Mouse (Mus musculus) embryo, embryonic 11 days (tissue): Measurements from ENCODE around the gene Me3.
A peak's percentile ranks its signal among the peaks of the same experiment; 100 is the strongest.

Experiments
- DNase-seq: peaks from one replicate; pipeline ENCODE4 v3.0.0-alpha.2; 2015

Gene Me3

GRCm38 (mm10) chr7:89836676-89837075 lies 204.5 kb downstream of the Me3 start:
- no peak for DNase-seq

DNA sequence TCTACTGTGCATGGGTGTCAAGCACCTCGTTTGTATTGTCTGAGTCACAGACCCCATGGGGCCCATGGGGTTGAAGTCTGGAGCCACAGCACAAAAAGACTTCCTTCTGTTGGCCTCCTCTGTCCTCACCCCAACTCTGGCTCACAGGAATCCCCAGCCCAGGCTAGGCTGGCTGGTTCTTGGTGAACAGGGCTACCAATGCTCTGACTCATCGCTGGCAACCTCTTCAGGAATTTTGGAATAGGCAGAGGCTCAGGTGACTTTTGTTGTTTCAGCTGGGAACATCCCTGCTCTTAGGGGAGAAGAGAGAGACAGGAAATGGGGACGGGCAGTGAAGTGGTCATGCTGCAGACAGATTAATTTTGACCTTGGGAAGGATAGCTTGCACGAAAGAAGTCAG lies 205.6 kb downstream of the Me3 start:
- DNase-seq, result no peak

GRCm38 (mm10) chr7:89839721-89840120 lies 207.5 kb downstream of the Me3 start:
- DNase-seq, result no peak

DNA sequence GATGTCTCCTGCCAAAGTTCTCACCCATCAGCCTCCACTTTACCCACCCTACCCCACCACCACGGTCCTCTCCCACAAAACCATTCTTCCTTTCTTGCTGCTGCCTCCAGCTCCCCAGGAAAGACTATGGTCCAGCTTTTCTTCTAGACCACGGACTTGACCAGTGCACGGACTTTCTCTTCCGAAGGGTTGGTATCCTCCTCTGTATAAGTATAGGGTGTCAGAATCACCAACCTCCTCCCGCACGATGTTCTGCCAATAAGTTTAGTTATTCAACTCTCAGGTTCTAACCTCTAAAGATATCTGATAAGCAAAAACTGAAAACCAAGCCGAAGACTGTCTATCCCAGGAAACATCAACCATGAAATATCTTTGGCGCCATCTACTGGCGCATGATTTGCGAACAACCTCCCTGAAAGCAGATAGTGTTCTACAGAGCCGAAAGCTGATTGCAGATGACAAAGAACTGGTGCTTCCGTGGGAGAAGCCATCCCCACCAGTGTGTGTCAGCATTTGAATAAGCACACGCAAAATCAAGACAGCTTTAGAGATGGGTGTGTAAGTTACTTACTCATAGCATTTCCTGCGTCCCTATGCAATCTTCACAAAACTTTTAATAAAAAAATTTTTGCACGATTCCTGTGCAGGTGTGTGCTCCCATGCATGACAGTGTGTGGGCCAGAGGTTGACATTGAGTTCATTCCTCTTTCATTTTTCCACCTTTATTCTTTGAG lies 209.6 kb downstream of the Me3 start:
- DNase-seq, result peak; percentile 94

DNA sequence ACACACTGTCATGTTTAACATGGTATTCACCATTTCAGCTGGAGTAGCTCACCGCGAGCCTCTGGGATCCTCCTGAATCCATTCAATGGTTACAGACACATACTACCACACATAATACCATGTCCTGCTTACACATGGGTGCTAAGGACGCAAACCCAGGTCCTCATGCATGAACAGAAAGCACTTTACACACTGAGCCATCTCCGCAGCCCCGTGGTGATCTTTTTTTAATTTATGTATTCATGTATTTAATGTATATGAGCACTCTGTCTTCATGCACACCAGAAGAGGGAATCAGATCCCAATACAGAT lies 210.2 kb downstream of the Me3 start:
- no peak for DNase-seq

DNA sequence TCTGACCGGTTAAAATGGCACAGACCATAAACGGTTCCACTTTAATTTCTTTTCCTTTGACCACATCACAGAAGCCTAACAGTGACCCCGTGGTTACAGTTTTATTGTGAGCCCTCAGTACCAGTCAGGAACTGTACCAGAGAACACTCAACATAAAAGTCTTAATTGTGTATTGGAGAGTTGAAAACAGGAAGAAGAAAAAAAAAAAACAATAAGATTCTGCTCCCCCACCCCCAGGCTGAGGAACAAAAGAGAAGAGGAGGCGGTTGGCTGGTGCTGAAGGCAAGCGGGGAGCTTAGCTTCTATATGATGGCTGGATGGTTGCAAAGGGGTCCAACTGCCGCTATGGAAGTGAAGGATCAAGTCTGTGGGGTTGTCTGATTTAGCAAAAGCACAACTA lies 210.9 kb downstream of the Me3 start:
- no peak for DNase-seq

DNA sequence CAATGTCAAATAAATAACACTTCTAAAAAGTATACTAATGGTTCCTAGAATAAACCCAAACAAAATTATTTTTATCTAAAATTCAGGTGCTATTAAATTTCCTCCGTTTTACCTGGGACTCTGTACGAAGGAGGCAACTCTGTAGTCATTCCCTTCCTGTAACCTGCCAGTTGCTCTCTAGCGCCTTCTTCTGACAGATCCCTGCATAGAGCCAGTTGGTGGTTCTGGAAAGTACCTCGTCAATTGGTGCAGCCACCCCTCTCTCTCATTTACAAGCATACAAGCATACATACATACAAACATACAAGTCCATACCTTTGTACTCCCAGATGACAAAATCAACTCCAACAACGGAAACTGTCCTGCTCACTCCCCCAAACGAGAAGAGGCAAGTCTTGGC lies 211.3 kb downstream of the Me3 start:
- DNase-seq, result peak; percentile 44

GRCm38 (mm10) chr7:89845669-89846068 lies 213.5 kb downstream of the Me3 start:
- DNase-seq, result no peak

- DNase-seq, result no peak
Measured at GRCm38 (mm10) chr7:89850510-89850909, 218.3 kb downstream of the Me3 start.

- DNase-seq, result no peak
Measured at GRCm38 (mm10) chr7:89852158-89853095, 220.2 kb downstream of the Me3 start.

DNA sequence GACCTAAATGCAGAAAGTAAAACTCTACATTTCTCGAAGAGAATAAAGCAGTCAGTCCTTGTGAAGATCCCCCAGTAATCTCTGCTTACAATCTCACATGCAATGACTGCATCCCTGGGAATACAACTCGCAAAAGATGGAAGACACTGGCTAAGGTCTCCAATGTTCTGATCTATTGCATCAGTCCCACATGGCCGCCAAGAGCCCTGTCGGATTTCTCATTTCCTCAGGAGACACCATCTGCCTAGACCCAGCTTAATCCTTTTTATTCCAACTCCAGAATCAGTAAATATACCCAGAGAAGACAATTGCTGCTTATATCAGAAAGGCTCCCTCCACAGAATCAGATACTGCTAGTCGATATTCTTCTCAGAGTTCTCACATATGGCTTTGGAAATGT lies 220.9 kb downstream of the Me3 start:
- DNase-seq, result no peak

DNA sequence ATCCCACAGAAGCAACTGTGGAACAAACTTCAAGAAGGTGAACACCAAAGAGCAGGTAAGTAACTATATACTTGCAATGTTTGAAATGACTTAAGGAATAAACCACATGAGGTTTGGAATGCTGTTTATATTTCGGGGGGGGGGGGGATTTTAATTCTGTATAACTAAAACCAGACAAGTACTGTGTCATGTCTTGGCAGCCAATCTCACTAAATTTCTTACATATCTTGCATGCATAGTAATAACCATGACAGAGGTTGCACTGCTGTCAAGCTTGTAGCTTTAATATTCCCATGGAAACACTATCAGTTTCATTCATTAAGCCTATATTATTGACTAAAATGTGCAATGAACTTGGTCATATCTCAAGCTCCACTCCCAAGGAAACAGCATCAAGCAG lies 223.0 kb downstream of the Me3 start:
- no peak for DNase-seq

DNA sequence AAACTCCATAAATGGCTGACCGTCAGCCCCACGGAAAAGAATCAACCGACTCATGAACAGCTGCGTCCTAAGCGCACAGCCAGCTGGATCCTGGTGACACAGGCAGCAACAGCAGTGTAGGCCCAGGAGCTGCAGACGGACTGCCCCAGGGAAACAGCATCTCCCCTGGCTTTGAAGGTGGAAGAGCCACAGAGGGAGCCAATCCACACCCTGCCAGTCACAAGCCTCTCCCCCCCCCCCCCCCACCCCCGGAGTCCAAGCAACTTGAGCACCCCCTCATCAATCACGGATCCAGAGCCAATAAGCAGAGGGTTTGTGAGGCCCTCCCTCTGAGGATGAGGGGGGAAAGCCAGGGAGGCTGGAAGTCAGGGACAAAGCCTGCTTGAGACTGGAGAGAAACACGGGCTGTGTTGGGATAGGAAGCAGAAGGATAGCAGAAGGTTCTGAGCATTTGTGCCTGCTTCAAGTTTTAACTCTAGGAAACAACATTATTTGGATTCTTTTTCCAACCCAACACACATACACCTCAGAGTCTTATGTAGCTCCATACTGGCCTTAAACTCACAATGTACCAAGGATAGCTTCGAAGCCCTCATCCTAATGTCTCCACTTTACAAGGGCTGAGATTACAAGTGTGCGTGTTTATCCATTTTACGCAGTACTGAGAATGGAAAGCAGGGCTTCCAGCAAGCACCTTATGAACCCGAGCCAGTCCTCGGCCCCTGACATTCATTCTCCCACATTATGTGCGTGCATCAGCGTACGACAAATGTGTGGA lies 224.4 kb downstream of the Me3 start:
- DNase-seq, result peak; percentile 77

- no peak for DNase-seq
Measured at GRCm38 (mm10) chr7:89864769-89865168, 232.6 kb downstream of the Me3 start.

DNA sequence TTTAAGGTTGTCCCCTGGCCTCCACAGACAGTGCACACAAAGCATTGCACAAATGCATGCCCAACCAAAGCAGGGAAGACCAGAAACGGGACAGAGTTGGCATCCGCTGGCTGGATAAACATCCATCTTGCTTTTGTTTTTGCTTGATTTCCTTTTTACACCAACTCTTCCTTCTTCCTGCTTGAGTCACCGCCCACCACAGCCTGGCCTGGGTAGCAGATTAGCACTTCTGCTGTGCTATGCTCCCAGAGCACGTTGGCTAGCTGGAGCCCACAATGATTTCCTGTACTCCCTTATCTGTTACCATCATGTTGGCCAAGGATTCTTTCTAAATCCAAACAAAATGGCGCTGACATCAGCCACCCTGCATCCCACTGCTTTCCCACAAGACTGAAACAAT lies 235.0 kb downstream of the Me3 start:
- DNase-seq, result no peak

GRCm38 (mm10) chr7:89879686-89880085 lies 247.5 kb downstream of the Me3 start:
- no peak for DNase-seq

DNA sequence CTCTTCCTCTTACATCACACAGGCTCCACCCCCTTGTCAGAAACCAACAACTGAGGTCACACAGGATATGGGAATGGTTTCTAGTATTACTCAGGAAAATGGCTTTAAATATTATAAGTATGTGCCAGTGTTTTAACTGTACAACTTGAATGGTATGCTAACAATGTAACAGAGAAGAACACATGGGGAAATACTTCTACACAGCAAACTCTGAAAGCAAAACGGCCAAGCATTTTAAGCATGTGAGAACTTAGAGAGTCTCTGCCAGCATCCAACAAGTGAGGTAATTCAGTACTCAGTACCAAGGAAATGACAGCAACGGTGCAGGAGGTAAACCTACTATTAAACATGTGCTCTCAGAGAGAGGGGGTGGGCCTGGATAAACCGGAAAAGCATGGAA lies 252.4 kb downstream of the Me3 start:
- no peak for DNase-seq

DNA sequence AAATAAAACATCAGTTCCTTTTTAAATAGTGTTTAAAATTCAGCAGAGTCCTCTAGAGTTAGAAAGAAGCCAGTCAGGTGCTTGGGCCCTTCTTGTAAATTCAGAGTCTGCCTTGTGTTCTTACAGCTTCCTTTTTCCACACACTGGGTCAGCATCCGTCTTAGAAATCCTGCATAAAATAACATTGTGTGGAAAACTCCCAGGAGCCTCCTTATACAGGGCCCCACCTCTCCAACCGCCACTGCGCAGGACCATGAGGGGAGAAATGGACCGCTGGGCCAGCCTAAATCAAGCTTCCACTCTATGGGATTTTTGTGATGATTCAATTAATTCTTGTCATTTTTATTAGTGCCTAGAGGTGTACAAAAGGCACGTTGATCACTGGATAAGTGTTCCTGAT lies 259.2 kb downstream of the Me3 start:
- no peak for DNase-seq

DNA sequence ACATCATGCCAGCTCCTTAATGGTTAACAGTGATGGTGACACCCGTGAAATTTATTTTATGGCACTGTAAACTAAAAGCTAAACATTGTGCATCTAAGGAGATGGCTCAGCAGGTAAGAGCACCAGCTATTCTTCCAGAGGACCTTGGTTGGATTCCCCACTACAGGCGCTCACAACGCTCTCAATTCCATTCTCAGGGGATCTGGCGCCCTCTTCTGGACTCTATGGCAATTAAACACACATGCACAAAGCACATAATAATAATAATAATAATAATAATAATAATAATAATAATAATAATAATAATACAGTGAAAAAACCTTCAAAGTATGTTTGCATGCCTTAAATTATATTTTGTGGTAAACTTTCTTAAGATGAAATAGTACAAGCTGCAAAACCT lies 259.7 kb downstream of the Me3 start:
- DNase-seq, result peak; percentile 45

DNA sequence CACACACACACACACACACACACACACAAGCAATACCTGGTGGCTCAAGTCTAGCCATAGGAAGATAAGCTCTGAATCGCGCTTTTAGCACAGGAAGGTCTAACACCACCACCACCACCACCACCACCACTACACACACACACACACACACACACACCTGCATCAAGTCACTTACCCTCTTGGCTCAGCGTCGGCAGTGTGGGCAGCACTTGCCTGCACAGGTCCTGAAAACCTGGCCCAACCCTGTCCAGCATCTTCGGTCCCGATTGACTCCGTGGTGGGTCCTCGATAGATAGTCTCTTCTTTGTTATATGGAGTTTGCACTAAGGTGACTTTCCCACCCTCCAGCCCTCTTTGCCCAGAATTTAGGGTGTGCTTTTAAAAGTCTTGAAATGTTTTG lies 270.8 kb downstream of the Me3 start:
- DNase-seq, result no peak

GRCm38 (mm10) chr7:89903442-89904343 lies 271.5 kb downstream of the Me3 start, which contains the start of gene Ccdc81:
Gene Ccdc81 (minus strand): TSS chr7:89903629.
- peak; percentile 69 for DNase-seq
